Comparison of ENCODE assay signal across 8 mouse cellular contexts in genomic region chr9:14644956-14645355, GRCm38 (mm10). TPM values are rescaled to one million over a fixed set of nuclear protein-coding genes. Genes with fewer than 3 reads are reported as not detected.
DNase-seq lines count a peak whose midpoint lies in the region; ATAC-seq lines count a peak whose summit lies in the region.

Gene Amotl1 (minus strand): TSS chr9:14645056.

- no peak within 1 kb of the TSS for H3K4me3 ChIP-seq in neural tube, embryonic 11.5 days (ENCODE audit: low read depth, low read length)
- no peak within 1 kb of the TSS for H3K4me3 ChIP-seq in heart, embryonic 14.5 days (ENCODE audit: control insufficient read depth in 1 of 2, insufficient read depth in 1 of 2, low read depth in 1 of 2, low read length in 2 of 2)
- no peak within 1 kb of the TSS for H3K4me3 ChIP-seq in midbrain, embryonic 14.5 days (replicated peaks; ENCODE audit: low read depth, low read length)

- H3K27ac ChIP-seq in neural tube, embryonic 11.5 days (ENCODE audit: low read depth, low read length): no peak within 1 kb of the TSS
- H3K27ac ChIP-seq in heart, embryonic 14.5 days (replicated peaks in 1 of 2; ENCODE audit: control insufficient read depth in 1 of 2, insufficient read depth in 1 of 2, low read depth in 2 of 2, low read length in 2 of 2): no peak within 1 kb of the TSS
- no peak within 1 kb of the TSS for H3K27ac ChIP-seq in midbrain, embryonic 14.5 days (replicated peaks; ENCODE audit: low read depth, low read length)

- WGBS in neural tube, embryonic 11.5 days: 45% methylated on average over 4 of the region's 4 CpGs
- 49% methylated on average over 4 of the region's 4 CpGs for WGBS in heart, embryonic 14.5 days
- WGBS in midbrain, embryonic 14.5 days: 52% methylated on average over 4 of the region's 4 CpGs

- H3K4me1 ChIP-seq in neural tube, embryonic 11.5 days (ENCODE audit: control insufficient read depth, insufficient read depth, low read length): peaks cover 6% of the 10 kb centered on the region
- peaks cover 28 to 33% of the 10 kb centered on the region in 2 experiments for H3K4me1 ChIP-seq in heart, embryonic 14.5 days (ENCODE audit: control insufficient read depth in 2 of 2, insufficient read depth in 2 of 2, low read length in 2 of 2)
- peaks cover 11% of the 10 kb centered on the region; the same call in 1 of the 2 replicates for H3K4me1 ChIP-seq in midbrain, embryonic 14.5 days (ENCODE audit: control insufficient read depth, insufficient read depth, low read length)

- no peaks in the 10 kb centered on the region for H3K36me3 ChIP-seq in neural tube, embryonic 11.5 days (ENCODE audit: control insufficient read depth, insufficient read depth, low read length)
- H3K36me3 ChIP-seq in heart, embryonic 14.5 days (ENCODE audit: control insufficient read depth, insufficient read depth, low read length): no peaks in the 10 kb centered on the region
- H3K36me3 ChIP-seq in midbrain, embryonic 14.5 days (ENCODE audit: control insufficient read depth, insufficient read depth, low read length): no peaks in the 10 kb centered on the region

- no peak for ATAC-seq in neural tube, embryonic 11.5 days (ENCODE audit: insufficient read depth, low FRiP score, low TSS enrichment)
- no peak for ATAC-seq in heart, embryonic 14.5 days (ENCODE audit: insufficient number of reproducible peaks, insufficient read depth, low FRiP score, low read depth)
- no peak for ATAC-seq in midbrain, embryonic 14.5 days (ENCODE audit: low FRiP score, low TSS enrichment)

- no peaks in the 10 kb centered on the region for H3K27me3 ChIP-seq in neural tube, embryonic 11.5 days (ENCODE audit: control insufficient read depth, insufficient read depth, low read length)
- no peaks in the 10 kb centered on the region for H3K27me3 ChIP-seq in heart, embryonic 14.5 days (ENCODE audit: control insufficient read depth, insufficient read depth, low read length)
- no peaks in the 10 kb centered on the region for H3K27me3 ChIP-seq in midbrain, embryonic 14.5 days (ENCODE audit: control insufficient read depth, insufficient read depth, low read length)

- H3K9me3 ChIP-seq in neural tube, embryonic 11.5 days (ENCODE audit: control insufficient read depth, low read length): no peaks in the 10 kb centered on the region
- no peaks in the 10 kb centered on the region for H3K9me3 ChIP-seq in heart, embryonic 14.5 days (ENCODE audit: control insufficient read depth, low read length)
- no peaks in the 10 kb centered on the region for H3K9me3 ChIP-seq in midbrain, embryonic 14.5 days (ENCODE audit: control insufficient read depth, low read length)

- DNase-seq in frontal cortex, adult 2 months (ENCODE audit: extremely low spot score in 1 of 2, low spot score in 1 of 2): no peak
- DNase-seq in frontal cortex, postnatal 10 days (ENCODE audit: low spot score in 2 of 2): no peak
- no peak for DNase-seq in neural tube, embryonic 11.5 days (ENCODE audit: low spot score)
- DNase-seq in neural tube, embryonic 10.5 days (ENCODE audit: extremely low spot score, low spot score): no peak
- DNase-seq in midbrain, embryonic 14.5 days: no peak
- DNase-seq in cerebellum, postnatal 4 days (ENCODE audit: low spot score in 2 of 2): no peak
- no peak for DNase-seq in spleen, postnatal 14 days (ENCODE audit: low spot score in 2 of 2)

- H3K9ac ChIP-seq in neural tube, embryonic 11.5 days (ENCODE audit: low read length): no peak within 1 kb of the TSS
- no peak within 1 kb of the TSS for H3K9ac ChIP-seq in heart, embryonic 14.5 days (ENCODE audit: low read length)
- H3K9ac ChIP-seq in midbrain, embryonic 14.5 days (replicated peaks; ENCODE audit: low read length): no peak within 1 kb of the TSS

- no peak within 1 kb of the TSS for H3K4me2 ChIP-seq in neural tube, embryonic 11.5 days (ENCODE audit: low read depth)
- no peak within 1 kb of the TSS for H3K4me2 ChIP-seq in heart, embryonic 14.5 days (ENCODE audit: low read length)
- H3K4me2 ChIP-seq in midbrain, embryonic 14.5 days (ENCODE audit: low read length): no peak within 1 kb of the TSS

RNA-seq across cellular contexts. Expression of gene Amotl1, which starts in this region (rescaled TPM):
- polyA plus RNA-seq in frontal cortex, adult 2 months (2012; rRNA removed): 13.7 and 15.1 TPM in 2 replicates
- 19.1 and 20.6 TPM in 2 replicates for polyA plus RNA-seq in neural tube, embryonic 11.5 days (2014; fragmentation: Nextera tagmentation; extraction: Ambion mirVana)
- polyA plus RNA-seq in heart, embryonic 14.5 days (2014; fragmentation: Nextera tagmentation; extraction: Ambion mirVana): 25.5 and 26.4 TPM in 2 replicates
- 8.7 and 12.5 TPM in 2 replicates for polyA plus RNA-seq in midbrain, embryonic 14.5 days (2014; fragmentation: Nextera tagmentation; extraction: Ambion mirVana)
